10 mouse cellular contexts compared by ENCODE assay signal in the genomic region with DNA sequence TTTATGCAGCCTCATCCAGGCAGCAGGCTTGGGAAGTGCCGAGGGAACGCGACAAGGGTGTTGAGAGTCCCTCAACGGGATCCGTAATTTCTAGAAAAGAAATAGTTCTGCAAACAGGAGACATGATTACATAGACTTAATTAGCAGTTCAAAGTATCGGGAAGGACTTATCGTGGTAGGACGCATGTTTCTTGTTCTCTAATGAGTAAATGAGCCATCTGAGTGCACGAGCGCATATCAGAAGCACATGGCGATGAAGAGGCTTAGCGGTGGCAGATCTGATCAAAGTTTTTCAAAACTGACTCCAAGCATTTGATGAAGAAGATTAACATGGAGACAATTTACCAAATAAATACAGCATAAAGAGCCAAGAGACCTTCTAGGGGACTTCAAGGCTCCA.
"Had no signal": no experiment of that assay in that cellular context is flagged by ENCODE, and none has a peak within 500 bp of the region (broad histone marks: within the 10 kb centered on the region; RNA-seq: fewer than 3 reads in every experiment).

No protein-coding gene starts in this region.

- H3K27me3 ChIP-seq: limb, embryonic 15.5 days; liver, embryonic 12.5 days had no signal

- H3K4me2 ChIP-seq: limb, embryonic 15.5 days; liver, embryonic 12.5 days; lung, embryonic 14.5 days; midbrain, embryonic 11.5 days had no signal

- H3K27ac ChIP-seq: limb, embryonic 15.5 days; liver, embryonic 12.5 days; stomach, postnatal 0 days had no signal

- H3K9me3 ChIP-seq: limb, embryonic 15.5 days; liver, embryonic 12.5 days had no signal

- H3K36me3 ChIP-seq: limb, embryonic 15.5 days; liver, embryonic 12.5 days had no signal

- H3K4me1 ChIP-seq: limb, embryonic 15.5 days had no signal

- DNase-seq: kidney, postnatal 10 days; lung, embryonic 14.5 days; lung, postnatal 10 days; lung, postnatal 4 days; thymus, postnatal 4 days had no signal

- H3K9ac ChIP-seq: limb, embryonic 15.5 days; liver, embryonic 12.5 days; lung, embryonic 14.5 days had no signal

- ATAC-seq: liver, embryonic 12.5 days; midbrain, embryonic 16.5 days had no signal

- H3K4me3 ChIP-seq: limb, embryonic 15.5 days; liver, embryonic 12.5 days had no signal
